Mouse (Mus musculus): ENCODE results near the gene Ankrd65. TPM values are rescaled to one million over a fixed set of nuclear protein-coding genes. Genes with fewer than 3 reads are reported as not detected.
"Not testable (repeated sequence)": the region's sequence is repeated elsewhere in the genome, so short reads cannot be mapped to it uniquely, and the experiment has no call there.

Ankrd65 gene
- total RNA-seq, 2 experiments from 2014 or later: not detected

DNA sequence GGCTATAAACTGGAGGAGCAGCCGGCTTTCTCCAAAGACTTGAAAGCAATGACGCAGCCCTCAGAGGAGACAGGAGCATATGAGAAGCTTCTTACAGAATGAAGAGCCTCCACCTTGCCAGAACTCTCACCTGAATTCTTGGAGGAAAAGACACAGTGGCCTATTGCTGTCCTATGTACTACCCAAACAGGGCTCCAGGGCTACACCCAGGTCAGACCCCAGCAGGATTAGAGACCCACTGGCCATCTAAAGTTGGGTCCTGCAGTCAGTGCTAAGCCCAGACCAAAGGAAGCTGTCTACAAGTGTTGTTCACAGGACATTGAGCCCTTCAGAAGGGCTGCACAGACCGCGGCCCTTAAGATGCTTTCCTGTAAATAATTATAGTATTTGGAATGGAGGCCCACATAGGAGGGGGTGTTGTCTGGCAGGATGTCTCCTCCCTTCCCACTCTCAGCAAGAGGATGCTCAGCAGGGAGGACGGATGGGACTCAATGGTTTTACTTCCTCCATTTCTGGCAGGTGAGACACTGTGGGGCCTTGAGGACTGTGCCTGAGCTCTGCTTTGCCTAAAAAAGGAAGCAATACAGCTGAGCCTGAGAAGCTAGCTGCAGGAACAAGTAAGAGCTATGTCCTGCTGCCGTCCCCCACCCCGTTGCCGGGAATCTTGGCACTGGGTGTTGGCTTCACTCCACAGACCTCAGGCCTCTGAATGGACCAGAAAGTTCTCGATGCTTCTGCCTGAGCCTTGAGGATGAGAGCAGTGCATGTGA is 15.1 kb upstream of the Ankrd65 start:
- DNase-seq: peak; percentile 72

DNA sequence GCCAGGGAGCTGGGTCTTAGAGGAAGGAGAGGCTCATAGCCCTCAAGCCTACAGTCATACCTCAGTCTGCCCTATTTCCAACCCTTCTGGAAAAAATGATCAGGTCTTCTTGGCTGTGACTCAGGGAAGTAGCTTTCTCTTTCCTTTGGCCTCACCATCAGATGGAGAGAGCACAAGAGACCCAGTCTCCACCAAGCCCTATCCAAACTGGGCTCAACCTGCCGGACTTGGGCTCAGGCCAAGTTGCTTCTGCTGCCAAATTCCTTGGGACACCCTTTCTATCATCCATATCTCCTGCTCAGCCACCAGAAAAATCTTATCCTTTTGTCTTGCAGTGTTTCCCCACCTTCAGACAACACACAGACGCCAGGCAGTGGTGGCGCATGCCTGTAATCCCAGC is 14.4 kb upstream of the Ankrd65 start:
- no peak for DNase-seq

DNA sequence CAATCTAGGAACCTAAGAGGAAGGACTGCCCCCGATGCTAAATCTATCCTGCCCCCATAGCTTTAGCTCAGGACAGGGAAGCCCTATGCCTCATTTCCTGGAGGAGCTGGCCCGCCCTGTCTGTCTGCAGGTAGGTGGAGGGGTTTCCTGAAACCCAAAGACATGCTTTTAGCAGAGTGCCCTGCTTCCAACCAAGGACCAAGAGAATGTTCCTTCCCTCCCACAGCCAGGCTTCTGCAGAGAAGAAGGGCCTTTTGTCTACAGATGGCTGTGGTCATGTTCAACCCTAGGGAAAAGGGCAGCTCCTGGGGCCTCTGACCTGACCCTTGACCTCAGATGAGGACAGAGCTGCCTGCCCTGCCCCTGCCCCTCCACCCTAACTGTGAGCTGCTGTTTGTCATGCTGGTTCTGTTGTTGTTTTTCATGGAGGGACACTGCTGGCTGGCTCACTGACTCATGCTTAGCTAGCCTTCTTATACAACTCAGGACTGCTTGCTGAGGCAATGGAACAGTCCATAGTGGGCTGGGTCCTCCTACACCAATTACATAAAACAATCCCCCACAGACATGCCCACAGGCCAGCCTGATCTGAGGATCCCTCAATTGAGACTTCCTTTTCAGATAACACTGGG is 13.4 kb upstream of the Ankrd65 start:
- no peak for DNase-seq

DNA sequence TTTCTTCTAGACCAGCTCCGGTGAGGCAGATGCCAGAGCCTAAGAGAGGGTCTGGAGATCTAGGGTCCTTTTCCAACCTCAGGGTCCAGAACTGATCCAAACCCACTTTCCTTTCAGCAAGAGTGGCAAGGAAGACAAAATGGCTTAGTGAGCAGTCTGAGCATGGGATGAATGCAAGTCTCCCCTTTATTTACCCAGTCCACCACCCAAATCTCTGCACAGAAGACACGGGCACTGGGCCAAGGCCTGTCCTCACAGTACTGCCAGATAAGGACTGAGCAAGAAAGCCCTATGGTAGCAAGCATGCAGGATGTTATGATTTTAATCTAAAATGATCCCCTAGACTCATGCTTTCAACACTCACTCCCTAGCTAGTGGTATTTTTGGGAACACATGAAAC is 12.4 kb upstream of the Ankrd65 start:
- DNase-seq: no peak

DNA sequence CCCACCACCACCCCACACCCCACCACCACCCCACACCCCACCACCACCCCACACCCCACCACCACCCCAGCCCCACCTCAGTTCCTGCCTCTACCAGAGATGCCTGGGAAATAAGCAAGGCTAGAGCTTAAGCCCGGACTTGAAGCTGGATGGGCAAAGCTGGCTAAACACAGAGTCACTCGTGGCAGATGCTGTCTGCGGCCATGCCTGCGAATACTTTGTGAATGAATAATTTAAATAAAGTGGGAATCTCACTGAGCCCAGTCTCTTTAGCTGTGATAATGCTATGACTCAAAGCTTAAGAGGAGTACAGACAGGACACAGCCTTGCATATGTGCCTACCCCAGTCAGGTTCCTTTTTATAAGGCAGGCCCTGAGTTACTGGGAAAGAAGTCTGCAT is 10.7 kb upstream of the Ankrd65 start:
- DNase-seq: no peak

DNA sequence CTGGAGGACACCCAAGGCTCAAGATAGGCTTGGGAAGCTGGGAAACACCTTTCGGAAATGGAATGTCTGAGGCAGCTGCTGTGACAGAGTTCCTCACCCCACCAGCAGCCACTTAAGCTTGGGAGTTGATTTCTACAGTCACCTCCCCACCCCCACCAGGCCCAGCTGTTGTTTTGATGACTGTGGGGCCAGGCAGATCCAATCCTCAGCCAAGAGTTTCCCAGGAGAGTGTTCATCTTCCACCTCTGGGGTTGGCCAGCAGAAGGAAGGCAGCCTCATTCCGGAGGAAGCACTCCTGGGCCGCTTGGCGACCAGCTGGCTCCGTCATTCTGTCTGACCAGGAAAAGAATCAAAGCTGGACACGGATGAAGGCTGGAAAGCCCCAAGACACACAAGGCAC is 9.3 kb upstream of the Ankrd65 start:
- peak; percentile 94 for DNase-seq

DNA sequence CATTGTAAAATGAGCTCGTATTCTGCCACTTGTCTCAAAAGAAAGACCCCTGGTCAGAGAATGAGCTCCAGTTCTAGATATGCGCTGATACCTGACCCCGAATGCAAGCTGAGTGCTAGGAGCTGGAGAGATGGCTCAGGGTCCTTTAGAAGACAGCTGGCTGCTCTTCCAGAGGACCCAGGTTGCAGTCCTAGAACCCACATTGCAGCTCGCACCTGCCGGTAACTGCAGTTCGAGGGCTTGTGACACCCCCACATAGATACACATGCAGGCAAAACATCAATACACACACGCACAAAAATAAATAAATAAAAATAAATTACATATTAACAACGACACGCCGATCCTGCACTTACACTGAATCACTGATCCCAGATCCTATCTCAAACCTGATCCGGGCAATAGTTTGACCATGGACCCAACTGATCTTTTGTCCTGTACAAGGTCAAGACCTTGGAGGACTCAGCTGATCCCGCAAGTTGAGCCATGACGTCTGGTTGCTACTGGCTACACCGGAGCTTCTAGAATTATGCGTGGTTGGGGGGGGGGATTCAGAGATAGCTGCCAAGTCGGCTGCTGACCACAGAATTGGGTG is 6.7 kb upstream of the Ankrd65 start:
- DNase-seq: no peak

DNA sequence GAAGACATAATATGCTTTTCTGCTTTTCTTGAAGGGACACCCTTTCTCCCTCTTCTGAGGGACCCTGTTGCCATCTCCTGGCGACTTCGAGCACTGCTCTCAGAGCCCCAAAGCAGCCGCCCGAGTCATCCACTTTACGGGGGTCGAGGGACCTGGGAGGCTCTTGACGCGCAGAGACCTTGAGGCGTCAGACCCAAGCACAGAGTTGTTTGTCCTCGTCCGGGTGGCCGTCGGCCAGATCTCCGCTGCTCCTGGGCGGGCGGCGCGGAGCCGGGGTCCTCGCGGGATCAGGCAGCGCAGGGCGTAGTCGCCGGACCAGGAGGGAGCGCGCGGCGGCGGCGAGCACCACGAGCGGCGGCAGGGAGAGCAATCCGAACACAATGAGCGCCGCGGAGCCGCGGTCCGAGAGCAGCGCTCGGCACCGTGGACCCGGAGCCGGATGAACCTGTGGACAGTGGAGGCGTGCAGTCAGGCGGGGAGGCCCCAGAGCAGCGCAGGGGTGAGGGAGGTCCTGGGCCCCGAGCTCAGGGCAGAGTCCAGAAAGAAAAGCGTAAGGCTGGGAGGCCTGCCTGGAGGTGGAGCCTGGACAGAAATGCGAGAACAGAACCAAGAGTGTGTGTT is 6.0 kb upstream of the Ankrd65 start:
- DNase-seq: peak; percentile 81

DNA sequence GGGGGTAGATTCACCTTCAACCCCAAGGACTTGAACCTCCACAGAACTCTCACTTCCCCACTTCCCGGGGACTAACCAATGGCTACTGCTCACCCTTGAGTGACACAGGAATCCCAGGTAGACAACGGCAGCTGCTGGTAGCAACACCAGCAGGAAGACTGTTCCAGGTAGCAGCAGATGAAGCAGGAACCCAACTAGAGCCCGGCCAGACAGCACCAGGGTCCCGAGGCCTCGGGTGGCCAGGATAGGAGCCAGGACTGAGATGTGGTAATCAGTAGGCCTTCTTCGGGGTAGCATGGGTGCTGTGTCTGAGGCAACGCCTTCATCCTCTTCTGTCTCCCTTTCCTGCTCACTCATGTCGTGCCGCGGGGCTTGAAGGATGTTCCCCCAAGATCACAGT is 5.0 kb upstream of the Ankrd65 start:
- DNase-seq: no peak

DNA sequence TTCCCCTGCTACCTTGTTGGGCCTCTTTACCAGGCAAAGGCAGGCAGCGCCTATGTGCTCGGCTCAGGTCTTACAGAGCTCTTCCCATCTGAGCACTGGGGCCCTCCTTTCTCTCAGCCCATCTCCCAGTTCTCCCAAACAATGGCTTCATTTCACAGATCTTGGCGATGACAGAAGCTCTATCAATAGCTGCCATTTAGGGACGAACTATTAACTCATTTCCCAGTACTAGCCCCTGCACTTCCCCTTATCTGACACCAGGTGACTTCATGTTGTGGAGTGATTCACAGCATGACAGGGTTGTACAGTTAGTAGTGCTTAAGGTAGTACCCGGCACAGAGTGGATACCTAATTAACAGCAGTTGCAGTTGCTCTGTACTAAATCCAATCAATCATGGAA is 4.4 kb upstream of the Ankrd65 start, which contains the start of gene Tmem88b:
Tmem88b (minus strand) TSS at position 56 of the 400 bp plus-strand sequence.
- DNase-seq: no peak

DNA sequence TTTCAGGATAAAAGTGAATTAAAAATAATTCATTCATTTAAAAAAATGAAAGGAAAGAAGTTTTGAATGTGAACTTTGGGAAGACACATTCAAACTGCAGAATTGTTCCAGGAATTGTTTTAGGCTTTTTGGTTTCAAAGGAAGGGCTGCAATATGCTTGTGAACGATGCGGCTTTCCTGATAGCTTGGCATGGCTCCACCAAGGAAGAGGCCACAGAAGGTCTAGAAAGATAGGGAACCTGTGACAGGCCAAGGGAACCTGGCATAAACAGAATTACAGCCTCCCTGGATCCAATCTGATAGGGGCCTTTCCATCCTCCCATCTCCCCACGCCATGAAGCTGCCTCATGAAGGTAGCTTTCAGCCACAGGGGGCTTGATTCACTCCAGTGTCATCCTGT is 1.9 kb upstream of the Ankrd65 start:
- DNase-seq: no peak

DNA sequence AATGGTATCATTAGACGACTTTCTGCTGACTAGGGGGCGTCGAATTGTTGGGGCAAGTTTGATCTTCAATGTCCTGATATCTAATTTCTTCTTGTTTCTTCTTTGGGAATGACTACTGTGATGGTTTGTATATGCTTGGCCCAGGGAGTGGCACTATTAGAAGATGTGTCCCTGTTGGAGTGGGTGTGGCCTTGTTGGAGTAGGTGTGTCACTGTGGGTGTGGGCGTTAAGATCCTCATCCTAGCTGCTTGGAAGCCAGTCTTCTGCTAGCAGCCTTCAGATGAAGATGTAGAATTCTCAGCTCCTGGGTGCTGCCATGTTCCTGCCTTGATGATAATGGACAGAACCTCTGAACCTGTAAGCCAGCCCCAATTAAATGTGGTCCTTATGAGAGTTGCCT is 1.4 kb upstream of the Ankrd65 start:
- DNase-seq: not testable (repeated sequence)

DNA sequence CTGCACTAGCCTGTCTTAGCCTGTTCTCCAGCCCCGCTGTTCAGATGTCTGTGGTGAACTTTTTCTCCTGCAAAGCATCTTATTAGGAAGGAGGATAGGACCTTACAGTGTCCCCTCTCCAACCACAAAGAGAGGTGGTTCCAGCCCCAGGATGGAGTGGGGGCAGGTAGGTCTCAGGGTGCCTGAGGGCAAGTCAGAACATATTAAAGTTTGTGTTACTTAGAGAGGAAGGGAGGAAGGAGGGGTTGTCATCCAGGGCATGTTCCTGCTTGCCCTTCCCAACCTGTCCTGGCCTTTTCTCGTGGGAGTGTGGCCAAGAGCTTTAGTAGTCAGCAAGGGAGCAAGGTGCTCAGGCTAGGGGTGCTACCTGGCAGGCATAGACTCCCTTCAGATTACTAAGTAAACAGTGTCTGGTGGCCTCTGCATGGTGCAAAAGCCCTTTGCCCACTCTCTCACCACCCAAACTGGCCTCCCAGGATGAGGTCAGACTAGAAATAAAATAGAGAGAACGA is 467 bp downstream of the Ankrd65 start:
- DNase-seq: no peak

DNA sequence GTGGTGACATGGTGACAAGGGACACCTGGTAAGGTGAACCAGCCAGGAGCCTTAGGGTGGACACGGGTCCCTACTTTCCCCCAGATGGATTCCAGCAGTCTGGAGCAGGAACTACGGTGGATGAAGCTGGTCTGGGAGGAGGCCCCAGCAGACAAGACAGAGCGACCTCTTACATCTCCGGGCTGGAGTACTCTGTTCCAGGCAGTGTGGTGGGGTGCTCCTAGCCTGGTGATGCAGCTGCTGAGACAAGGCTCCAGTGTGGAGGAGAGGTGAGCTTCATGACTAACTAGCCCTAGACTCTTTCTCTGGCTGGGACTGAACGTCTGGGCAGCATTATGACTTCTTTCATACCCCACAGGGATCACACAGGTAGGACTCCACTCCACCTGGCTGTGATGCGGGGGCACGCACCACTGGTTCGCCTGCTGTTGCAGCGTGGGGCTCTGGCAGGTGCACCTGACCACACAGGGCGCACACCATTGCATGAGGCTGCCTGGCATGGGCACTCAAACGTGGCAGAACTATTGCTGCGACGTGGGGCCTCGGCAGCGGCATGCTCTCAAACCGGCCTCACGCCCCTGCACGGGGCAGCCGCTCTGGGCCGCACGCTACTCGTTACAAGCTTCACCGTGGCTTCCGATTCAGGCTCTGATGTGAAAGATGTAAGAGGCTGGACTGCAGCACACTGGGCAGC is 1.1 kb downstream of the Ankrd65 start:
- DNase-seq: no peak

DNA sequence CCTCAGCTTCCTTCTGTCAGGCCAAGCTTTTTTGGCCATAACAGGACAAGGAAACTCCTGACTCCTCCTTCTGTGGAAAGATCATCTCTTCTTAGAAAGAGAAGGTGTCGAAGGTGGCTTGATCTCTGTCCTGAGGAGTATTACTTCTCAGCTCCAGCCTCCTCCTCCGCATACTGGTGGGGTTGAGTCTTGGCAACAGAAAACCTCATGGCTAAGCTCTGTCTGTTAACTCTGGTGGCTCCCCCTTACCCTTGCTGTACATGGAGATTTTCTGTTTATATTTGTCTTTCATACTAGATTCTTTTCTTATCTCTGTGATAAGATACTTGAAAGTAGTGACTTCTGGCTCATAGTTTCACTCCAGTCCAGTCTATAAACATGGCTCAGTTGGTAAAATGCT is 3.5 kb downstream of the Ankrd65 start:
- DNase-seq: no peak

DNA sequence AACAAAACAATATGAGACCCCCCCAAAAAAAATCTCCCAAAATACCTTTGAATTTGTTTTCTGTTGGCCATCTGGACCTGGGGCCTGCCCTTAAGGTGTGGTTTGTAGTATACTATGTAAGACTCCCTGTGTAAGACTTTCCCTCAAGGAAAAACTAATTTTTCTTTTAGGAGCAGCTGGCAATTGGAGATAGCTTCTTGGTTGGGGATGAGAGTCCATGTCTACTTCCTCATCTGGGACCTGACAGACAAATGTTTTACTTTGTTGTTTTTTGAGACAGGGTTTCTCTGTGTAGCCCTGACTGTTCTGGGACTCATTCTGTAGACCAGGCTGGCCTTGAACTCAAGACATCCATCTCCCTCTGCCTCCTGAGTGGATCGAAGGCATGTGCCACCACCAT is 11.8 kb downstream of the Ankrd65 start:
- no peak for DNase-seq

DNA sequence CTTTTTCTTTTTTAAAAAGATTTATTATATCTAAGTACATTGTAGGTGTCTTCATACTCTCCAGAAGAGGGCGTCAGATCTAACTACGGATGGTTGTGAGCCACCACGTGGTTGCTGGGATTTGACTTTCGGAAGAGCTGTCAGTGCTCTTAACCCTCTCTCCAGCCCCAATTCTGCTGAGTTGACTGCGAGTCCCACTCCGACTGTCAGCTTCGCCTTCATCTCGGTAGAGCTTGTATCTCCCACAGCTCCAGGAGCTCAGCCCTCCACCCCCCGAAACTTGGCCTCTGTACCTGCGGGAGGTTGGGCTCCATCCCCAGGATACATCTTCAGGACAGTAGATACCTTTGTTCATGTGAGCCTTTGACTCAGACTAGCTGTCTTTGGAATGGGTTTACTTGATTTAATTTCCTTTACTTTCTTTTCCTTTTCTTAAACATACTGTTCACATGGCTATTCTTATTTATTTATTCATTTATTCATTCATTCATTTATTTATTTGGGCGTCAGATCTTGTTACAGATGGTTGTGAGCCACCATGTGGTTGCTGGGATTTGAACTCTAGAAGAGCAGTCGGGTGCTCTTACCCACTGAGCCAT is 12.6 kb downstream of the Ankrd65 start, which contains the start of gene Mrpl20:
Mrpl20 (plus strand) TSS at position 138 of the 599 bp plus-strand sequence.
- no peak for DNase-seq

DNA sequence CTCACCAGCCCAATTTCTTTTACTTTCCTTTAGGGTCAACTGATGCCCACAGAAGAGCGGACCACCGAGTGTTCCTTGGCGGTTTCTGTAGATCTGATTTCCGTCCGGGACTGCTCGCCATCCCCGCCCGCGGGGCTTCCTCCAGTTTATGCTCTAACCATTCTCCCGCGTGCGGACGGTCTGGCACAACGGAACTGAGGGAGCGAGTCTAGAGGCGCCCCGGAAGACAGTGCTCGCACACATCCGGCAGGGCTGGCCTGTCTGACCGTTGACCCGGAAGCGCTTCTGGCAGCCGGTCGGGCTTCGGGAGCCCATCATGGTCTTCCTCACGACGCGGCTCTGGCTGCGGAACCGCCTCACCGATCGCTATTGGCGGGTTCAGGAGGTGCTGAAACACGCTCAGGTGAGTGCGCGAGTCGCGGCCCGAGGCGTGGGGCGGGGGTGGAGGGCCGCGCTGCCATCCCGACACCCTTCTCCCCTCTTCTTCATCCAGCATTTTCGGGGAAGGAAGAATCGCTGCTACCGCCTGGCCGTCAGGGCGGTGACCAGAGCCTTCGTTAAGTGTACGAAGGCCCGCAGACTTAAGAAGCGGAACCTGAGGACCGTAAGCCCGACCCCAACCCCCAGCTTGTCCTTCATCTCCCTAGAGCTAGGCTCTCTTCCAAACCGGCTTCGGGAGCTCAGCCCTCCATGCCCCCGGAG is 13.3 kb downstream of the Ankrd65 start:
- peak; percentile 93 for DNase-seq

DNA sequence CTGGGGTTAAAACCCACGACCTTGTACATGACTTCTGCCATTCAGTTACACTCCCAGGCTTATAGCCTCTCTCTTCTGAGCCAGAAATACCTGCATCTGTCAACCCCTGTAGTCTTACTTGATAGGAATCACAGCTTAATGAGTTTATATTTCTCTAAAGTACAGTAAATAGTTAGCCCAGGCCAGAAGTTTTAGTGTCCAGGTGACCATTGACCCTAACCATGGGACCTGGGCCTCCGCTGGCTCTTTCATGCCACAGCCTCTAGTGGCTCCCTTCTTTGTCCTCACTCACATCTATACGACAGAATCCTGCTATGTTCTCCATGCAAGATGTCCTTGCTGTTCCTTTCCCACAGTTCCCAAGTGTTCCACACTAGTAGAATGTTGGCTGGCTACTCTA is 17.6 kb downstream of the Ankrd65 start:
- no peak for DNase-seq

DNA sequence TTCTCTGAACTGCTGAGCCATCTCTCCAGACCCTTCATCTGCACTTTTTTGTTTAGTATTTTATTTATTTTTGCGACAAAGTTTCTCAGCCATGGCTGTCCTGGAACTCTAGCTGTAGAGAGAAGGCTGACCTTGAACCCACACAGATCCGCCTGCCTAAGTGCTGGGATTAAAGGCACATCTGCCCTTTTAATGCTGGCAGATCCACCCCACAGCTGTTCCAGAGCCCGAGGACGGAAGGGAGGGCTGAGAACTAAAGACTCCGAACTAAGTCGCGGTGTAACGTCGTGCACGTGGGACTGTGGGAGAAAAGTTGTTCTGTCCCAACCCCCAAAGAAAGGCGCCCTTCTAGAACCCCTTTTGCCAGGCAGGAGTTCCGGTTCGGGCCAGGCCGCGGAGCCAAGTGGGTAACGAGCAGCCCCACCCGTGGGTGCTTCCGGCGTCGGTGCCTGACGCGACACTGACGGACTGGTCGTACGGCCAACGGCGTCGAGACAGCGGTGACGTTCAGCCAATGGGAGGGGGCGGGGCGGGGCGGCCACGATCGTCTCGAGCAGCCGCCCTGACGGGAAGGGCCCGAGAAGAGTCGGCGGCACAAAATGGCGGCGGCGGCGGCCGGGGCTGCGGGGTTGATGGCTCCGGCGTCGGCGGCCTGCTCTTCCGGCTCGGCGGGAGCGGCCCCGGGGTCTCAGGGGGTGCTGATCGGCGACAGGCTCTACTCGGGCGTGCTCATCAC is 21.9 kb downstream of the Ankrd65 start, which contains the start of gene Ccnl2:
Ccnl2 (plus strand) TSS at position 561 of the 736 bp plus-strand sequence.
- peak; percentile 95 for DNase-seq

All from gastrocnemius, postnatal 25 days (tissue).